Mouse (Mus musculus) left cerebral cortex, adult 18-20 months (tissue): ENCODE data around the gene Rgs6. TPM values are rescaled to one million over a fixed set of nuclear protein-coding genes. Genes with fewer than 3 reads are reported as not detected.
A peak's percentile ranks its signal among the peaks of the same experiment; 100 is the strongest.

Experiments
- DNase-seq, 2 experiments: peaks; one replicate each; pipeline ENCODE4 v3.0.0; 2021 to 2022; ENCODE audit warnings: low spot score in 2 of 2, mixed read lengths in 1 of 2
- long read RNA-seq, 2 experiments: library from polyadenylated mRNA; stranded (forward); transcript quantifications; one replicate each; pipeline ENCODE4 v2.0.0; 2021
- total RNA-seq, 2 experiments: library from RNA; stranded (reverse); gene quantifications; 2 replicates each; pipeline ENCODE4 v1.2.3; 2021

Rgs6 gene
- 10 to 100 TPM; 63.9 to 70.1 TPM for total RNA-seq
- long read RNA-seq, experiment 1, partial matches to known transcripts = 4 of 19 reads
- long read RNA-seq, experiment 1, other reads (novel, unspliced or antisense) = 15 of 19 reads
- long read RNA-seq, experiment 2, partial matches to known transcripts = 2 of 14 reads
- long read RNA-seq, experiment 2, other reads (novel, unspliced or antisense) = 12 of 14 reads

DNA sequence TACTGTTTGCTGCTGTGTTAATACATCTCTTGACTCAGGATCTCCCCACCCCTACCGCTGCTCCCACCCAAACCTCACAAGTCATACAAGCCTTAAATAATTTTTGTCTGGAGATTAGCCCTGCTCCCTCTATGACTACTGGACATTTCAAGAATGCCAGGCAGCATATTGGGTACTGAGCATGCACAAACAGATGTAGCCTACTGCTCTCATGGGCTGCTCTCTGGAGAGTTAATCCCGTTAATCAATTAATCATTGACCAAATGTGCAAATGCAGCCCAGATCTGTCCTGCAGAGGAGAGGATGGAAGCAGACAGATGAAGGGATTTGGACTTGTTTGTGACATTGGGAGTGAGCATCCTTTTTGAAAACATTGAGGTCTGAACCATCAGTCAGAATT, at the start of gene Rgs6:
Rgs6 (plus strand) TSS at position 276 of the 400 bp plus-strand sequence.
- DNase-seq = no peak

DNA sequence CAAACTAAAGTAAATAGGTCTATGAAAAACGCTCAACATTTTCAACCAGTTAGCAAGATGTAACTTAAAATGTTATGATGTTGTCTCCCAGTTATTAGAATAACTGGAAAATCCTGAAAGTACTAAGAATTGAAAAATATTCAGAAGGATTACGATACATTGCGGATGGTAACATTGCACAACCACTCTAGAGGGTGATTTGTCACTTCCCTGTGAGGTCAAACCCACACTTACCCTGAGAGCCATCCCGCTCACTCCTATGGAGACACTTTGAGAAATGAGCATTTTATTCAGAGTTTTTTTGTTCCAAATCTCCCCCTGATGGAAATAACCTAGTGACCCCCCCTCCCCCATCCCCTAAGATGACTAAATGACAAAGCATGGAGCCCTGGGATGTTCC, 41.0 kb upstream of the Rgs6 start:
- DNase-seq = no peak

DNA sequence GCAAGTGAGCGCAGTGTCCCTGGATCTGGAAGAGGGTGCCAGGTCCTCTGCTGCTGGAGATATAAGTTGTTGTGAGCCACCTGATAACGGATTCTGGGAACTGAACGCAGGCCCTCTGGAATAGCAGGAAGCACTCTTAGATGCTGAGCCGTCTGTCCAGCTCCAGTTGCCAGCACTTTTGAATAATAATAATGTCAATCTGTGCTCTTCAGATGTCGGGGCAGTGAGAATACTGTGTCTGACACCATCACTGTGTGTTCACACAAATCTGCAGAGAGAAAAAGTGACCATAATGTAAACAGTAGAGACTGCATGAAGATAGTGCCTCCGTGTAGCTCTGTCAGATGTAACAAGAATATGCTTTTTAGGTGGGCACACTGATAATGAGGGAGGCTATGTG, 38.9 kb upstream of the Rgs6 start:
- DNase-seq = no peak

DNA sequence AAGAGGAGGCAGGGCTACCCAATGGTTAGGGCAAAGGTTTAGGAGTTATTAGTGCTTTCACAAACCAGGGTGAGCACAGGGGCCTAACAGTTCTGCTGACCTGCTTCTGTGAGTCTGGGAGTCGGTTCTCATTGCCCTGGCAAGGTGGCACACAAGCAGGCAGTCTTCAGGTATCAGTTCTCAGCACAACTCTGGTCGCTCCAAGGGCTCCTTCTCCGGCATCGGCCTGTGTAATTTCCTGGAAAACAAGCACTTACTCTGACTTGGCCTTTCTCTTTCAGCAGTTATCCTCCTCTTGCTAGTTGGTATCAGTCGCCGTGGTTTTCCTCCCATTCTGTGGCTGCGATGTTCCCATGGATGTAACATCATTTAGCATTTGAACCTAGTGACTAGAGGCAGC, 38.0 kb upstream of the Rgs6 start:
- no peak for DNase-seq

DNA sequence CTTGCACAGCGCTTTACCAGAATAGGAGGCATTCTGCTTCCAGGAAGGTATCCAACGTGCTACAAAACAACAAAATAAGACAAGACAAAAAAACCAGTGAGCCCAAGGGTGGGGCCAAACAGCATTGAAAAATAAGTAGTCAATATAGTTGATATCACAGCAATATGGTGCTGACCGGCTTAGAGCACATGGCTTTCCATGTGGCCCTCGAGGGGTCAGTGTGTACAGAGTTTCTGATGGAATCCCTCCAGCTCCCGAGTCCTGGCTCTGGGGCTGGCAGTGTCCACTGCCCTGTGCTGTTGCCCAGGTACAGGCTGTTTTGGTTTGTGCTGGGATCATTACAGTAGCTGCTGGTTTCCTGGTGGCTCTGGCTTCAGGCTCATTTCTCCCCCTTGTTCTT, 35.7 kb upstream of the Rgs6 start:
- DNase-seq = no peak

DNA sequence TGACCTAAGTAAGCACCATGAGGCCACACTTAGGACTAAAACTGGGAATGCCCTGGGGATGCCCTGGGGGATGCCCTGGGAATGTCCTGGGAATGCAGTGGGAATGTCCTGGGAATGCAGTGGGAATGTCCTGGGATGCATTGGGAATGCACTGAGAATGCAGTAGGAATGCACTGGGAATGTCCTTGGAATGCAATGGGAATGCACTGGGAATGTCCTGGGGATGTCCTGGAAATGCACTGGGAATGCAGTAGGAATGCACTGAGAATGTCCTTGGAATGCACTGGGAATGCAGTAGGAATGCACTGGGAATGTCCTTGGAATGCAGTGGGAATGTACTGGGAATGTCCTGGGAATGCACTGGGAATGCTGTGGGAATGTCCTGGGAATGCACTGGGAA, 25.2 kb upstream of the Rgs6 start:
- no peak for DNase-seq

DNA sequence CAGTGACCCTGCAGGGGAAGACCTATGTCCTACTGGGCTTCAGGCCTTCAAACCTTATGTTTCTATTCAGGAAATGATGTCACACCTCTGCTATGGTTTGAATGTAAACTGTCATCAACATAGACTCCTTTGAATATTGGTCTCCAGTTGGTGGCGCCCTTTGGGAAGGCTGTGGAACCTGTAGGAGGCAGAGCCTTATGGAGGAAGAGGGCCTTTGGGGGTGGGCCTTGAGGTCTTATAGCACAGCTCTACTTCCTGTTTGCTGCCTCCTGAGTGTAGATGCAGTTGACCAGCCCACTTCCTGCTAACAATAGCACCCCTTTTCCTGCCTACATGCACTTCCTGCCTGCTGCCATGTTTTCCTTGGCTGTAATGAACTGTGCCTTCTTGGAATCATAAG, 19.7 kb upstream of the Rgs6 start:
- DNase-seq = no peak

DNA sequence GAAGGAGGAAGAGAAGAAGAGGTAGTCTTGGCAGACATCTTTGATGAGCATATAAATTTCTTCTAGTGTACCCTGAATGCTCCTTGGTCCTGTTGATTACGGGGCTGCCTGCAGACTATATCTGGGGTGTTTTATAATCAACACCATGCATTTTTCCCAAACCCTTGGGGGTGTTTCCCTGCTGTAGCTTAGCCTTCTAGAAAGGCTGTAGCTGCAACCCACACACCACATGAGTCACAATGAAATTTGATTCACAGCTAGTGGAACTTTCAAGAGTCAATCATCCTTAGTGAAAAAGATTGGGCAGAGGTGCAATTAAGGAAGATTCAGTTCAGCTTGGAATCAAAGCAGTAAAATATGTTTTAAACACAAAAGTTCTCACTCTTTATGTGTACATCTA, 15.4 kb upstream of the Rgs6 start:
- DNase-seq = peak; percentile 26 to 30

DNA sequence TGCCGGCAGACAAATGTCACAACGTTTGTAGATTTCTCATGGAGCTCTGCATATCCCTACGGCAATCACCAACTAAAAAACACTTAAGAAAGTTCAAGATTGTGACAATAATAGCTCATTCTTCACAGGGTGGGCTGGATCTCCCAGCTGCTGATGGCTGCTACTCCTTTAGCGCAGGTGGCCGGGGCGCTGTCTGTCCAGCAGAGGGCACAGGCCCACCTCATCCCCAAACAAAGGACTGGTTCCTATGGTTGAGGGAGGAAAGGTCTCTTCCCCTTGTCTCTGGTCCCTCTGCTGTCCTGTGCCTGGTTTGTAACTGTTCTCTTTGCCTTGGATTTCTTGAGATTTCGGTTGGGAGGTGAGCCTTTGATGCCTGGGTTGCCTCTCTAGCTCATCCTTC, 1.5 kb upstream of the Rgs6 start:
- no peak for DNase-seq

DNA sequence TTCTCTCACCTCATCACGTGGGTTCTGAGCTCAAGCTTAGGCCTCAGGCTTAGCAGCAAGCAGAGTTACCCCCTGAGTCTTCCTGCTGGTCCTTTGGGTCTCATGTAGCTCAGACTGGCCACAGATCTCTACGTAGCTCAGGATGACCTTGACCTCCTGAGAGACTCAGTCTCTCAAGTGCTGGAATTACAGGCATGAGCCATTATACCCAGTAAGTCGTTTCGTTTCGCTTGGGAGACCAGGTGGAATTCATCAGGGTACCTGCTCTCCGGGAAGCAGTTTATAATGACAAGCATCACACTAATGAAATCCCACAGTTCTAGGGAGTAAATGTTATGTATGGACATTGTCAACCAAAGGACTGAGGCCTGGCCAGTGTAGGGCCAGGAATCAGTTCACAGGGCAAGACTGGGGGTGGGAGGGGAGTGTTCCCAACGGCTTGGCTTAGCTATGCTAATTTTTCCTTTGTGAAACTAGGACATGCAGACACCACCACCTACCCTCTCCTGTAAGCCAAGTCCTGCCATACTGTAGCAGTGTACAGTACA, 670 bp upstream of the Rgs6 start:
- DNase-seq = no peak

DNA sequence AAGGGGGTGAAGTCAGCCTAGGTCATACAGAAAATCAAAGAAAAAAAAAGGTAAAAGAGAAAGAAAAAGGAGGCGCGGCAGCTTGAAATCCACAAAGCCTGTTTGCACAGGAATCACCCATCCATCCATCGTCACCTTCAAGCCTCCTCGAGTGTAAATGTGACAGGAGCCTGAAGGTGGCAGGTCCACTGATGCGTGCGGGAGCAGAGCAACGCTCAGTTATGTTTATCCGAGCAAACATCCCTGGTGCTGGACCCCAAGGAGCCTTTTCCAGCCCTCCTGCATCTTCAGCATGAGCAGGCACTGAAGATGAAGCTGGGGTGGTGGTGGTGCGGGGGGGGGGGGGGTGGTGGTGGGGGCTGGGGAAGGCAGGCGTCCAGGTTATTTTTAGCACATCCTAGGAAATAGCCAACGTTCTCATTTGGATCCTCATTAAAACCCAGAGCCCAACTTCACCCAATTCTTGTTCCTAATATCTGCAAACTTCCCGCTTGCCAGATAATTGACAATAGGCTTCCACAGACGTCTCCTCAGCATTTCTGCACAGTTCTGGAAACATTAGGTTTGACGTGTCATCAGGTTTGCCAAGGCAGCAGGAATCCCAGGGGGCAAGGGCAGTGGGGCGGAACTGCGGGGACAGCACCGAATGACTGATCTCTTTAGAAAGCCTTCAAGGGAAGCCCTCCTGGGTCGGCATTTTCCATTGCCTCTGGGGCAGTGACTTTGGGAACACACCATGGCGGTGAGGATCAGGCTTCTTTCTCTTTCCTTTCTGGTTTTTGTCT, 946 bp downstream of the Rgs6 start:
- no peak for DNase-seq

DNA sequence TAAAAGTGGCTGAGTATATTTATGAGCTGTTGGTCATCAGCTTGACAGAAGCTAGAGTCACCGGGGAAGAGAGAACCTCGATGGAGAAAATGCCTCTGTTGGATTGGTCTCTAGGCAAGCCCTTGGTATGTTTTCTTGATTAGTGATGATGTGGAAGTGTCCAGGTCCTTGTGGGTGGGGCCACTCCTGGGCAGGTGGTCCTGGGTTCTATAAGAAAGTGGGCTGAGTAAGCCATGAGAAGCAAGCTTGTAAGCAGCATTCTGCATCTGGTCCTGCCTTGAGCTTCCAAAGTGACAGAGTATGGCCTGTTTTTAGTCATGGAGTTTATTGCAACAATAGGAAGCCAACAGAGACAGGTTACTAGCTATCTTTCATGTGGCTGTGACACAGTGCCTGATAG, 10.9 kb downstream of the Rgs6 start:
- no peak for DNase-seq

DNA sequence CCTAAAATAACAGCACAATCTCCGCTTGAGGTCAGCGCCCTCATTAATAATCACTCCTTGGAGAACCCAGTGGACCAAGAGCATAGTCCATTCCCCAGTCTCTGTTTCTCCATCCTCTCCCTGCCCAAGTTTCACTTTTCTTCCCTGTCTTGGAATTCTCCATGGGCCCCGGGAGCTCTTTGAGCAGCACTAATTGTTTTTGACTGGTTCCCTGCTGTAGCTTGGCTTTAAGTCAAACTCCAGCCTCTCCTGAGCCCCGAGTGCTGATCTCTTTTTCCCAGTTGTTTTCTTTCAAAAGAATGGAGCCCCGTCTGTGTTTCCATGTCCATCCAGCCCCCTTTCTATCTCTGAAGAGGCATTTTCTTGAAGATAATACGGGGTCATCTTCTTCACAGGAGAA, 12.3 kb downstream of the Rgs6 start:
- no peak for DNase-seq

DNA sequence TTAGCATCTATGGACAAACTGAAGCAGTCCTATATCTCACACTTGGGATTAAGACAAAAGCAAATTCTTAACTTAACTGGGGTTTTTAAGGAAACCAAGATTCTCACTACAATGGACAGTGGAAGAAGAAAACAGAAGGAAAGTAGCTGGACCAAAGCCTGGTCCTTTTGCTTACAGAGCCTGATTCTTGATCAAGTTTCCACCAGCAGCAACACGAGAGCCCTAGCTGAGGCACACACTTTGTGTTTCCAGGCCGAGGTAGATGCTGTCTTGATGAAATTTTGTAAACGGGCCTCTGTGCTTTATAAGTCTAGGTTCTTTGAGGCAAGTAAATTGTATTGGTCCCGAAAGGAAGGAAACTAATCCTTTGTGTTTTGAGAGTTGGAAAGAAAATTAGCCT, 14.7 kb downstream of the Rgs6 start:
- DNase-seq = no peak

DNA sequence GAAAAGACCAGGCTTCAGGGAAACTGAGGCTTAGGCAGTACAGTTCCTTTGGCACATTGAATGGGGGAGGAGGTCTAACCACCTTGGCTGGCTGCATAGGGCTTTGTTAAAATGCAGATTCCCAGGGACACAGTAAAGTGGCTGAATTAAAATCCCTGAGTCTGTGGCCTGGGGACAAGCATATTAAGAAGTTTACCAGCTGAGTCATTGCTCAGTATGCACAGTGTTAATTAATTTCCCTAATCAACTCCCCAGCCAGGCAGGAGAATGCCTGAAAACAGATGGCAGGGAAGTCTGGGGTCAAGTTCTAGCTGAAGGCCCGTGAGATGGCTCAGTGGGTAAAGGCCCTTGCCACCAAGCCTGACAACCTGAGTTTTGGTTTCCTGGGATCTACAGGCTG, 15.2 kb downstream of the Rgs6 start:
- DNase-seq = no peak

DNA sequence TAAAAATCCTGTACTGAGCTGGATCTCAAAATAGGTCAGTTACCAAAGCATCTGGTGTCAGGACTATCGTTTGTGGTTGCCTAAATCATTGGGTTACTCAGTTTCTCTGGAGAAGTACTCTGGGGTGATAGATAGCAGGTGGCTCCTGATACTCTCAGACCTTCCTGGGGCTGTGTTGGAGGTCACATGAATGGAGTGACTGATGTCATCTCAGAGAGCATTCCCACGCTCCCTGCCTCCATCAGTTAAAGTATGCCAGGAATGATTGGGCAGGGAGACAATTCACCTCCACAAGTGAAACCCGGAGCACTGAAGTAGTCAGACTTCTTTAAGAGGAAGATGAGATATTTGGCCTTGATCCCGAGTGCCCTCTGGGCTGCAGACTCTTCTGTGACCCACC, 15.9 kb downstream of the Rgs6 start:
- DNase-seq = no peak

DNA sequence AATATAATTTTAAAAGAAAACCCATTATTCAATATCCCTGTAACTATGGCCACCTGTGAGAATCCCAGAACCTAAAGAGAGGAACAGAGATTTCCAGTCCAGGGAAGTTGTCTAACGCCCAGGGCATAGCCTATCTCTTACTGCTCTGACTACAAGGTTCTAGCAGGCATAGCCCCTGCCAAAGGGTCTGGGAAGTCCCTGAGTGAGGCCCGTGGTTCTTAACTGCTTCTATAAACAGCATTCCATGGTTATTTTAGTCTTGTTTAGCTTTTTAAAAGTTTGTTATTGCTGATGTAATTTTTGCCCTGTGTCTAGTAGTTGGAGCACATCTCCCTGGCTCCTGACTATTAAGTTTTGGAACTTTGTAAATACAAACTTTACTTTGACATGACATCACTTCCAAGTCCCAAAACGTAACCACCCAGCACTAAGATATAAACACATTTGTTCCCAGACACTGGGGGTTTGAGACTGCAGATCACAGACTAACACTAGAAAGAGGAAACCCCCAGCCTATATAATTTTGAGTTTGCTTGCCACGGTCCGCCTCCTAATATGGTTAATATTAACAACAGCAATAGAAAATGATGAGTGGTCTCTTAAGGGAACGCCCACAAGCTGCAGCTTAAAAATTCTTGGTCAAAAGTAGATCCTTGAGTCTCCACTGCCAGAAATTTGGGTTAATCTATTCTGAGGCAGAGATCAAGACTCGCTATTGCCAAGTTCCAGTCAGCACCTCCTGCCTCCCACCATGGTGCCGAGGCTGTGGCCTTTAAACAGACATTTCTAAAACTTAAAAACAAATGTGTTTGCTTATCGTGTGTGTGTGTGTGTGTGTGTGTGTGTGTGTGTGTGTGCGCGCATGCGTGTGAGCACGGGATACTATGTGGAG, 24.9 kb downstream of the Rgs6 start:
- no peak for DNase-seq

DNA sequence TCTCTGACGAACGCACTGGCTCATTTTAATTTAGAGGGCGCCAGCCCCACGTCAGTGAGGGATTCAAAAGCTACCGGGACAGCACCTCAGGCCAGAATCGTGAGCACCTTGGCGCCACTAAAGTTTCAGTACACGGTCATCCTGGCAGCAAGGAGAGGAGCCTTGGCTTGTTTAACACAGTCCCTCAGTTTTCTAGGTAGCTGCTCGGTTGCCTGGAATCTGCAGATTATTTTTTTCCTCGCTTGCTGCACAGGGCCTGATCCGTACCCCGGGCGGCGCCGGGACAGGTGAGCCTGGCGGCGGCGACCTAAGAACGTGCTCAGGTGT, 28.4 kb downstream of the Rgs6 start:
- DNase-seq = peak in 1 of 2 experiments; percentile 18

DNA sequence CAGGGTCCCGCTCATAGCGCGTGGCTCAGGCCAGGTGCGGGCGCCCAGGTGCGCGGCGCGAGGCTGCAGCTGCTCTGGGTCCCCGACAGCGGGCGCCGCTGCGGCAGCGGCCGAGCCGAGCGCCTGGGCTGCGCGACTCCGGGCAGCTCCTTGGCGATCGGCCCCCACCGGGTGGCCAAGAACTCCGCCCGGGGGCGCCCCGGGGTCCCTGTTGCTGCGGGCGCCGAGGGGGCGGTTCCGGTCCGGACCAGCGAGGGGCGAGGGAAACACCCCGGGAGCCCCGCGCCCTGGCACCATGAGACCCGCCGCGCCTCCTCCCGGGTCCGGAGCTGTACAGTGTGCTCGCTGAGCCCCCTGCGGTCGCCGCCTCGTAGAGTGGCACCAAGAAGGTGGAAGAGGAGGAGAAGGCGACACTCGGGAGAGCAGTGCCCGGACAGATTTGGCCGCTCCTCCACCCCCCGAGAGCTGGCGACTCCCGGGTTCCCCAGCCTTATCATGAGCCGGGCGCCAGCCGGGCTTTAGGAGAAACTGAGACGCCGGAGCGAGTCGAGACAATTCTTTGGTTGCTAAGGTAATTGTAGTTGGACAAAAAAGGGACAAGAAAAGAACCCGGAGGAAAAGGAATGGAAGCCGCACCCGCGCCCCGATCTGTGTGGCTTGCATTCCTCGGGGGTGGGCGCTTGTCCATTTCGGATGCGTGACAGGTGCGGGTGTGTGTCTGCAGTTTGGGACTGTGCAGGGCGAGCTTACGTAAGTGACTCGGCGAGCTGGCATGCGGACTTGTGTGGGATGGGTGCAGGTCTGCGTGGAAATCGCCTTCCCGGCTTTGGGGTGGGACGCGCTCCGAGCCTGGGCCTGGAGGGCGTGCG, 29.0 kb downstream of the Rgs6 start:
- peak; percentile 61 to 72 for DNase-seq

DNA sequence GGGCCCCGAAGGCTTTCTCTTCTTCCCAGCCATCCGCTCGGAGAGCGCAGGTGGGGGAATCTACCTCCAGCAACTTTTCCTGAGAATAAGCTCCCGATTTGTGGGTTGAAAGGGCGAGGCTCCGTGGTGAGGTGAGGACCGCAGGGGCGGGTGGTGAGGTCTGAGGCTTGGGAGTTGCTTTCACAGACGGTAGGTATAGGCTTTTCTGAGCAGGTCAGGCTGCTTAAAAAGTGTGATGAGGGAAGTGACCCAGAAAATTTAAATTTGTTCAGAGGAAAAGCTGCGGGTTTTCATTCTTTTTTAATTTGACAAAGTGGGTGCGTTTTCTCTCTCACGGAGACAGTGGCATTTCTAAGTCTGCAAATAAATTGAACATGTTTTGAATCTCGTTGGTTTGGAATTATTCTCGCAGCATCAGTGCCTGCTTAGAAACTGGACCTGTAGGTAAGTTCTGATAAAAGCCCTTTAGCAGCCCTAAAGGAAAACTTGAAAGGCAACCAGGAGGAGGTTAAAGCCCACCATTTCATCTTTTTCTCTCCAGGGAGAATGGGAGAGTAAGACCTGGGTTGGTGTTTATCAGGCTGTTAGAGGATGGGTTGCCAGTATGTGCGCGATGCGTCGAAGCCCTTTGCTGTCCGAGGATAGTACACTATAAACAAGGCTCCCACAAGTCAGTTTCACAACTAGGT, 29.7 kb downstream of the Rgs6 start:
- peak in 1 of 2 experiments; percentile 9 for DNase-seq
